22 mouse cellular contexts compared by ENCODE assay signal in genomic region chr4:57624819-57625218, GRCm38 (mm10). TPM values are rescaled to one million over a fixed set of nuclear protein-coding genes. Genes with fewer than 3 reads are reported as not detected.
DNase-seq lines count a peak whose midpoint lies in the region; ATAC-seq lines count a peak whose summit lies in the region.
"Had no signal": no experiment of that assay in that cellular context is flagged by ENCODE, and none has a peak within 500 bp of the region (broad histone marks: within the 10 kb centered on the region; RNA-seq: fewer than 3 reads in every experiment).

No protein-coding gene starts in this region.

- ATAC-seq in heart, embryonic 12.5 days (ENCODE audit: insufficient number of reproducible peaks, low FRiP score) = no peak
- no peak for ATAC-seq in heart, embryonic 16.5 days (replicated peaks; ENCODE audit: extremely low read depth, insufficient read depth, low FRiP score)
- ATAC-seq: forebrain, embryonic 14.5 days; forebrain, embryonic 16.5 days had no signal

- H3K4me1 ChIP-seq in heart, embryonic 12.5 days (replicated peaks) = peaks cover 51% of the 10 kb centered on the region
- H3K4me1 ChIP-seq in heart, embryonic 16.5 days (ENCODE audit: control insufficient read depth, insufficient read depth, low read length) = peaks cover 29% of the 10 kb centered on the region
- H3K4me1 ChIP-seq: forebrain, embryonic 10.5 days; forebrain, embryonic 12.5 days had no signal

- H3K27me3 ChIP-seq in heart, embryonic 12.5 days (replicated peaks) = no peaks in the 10 kb centered on the region
- H3K27me3 ChIP-seq in heart, embryonic 16.5 days (ENCODE audit: control insufficient read depth, insufficient read depth, low read length) = no peaks in the 10 kb centered on the region
- H3K27me3 ChIP-seq: embryonic facial prominence, embryonic 13.5 days; embryonic facial prominence, embryonic 15.5 days; forebrain, embryonic 12.5 days had no signal

- no peak overlapping the region for H3K9ac ChIP-seq in heart, embryonic 12.5 days
- no peak overlapping the region for H3K9ac ChIP-seq in heart, embryonic 16.5 days (ENCODE audit: low read length)
- H3K9ac ChIP-seq: embryonic facial prominence, embryonic 13.5 days; embryonic facial prominence, embryonic 15.5 days; forebrain, embryonic 12.5 days had no signal

- no peak overlapping the region for H3K4me2 ChIP-seq in heart, embryonic 12.5 days
- H3K4me2 ChIP-seq in heart, embryonic 16.5 days (ENCODE audit: low read depth, low read length) = no peak overlapping the region
- H3K4me2 ChIP-seq: embryonic facial prominence, embryonic 13.5 days; embryonic facial prominence, embryonic 15.5 days; forebrain, embryonic 12.5 days had no signal

- peak; percentile 52 for DNase-seq in adrenal gland, adult 2 months
- no peak for DNase-seq in adrenal gland, postnatal 25 days
- DNase-seq in heart, adult 18-20 months = no peak
- DNase-seq in heart, postnatal 14 days = no peak
- DNase-seq: cerebellum, adult 11 months; cerebellum, adult 18-20 months; cerebellum, adult 8-10 months; cerebellum, adult 9-11 months; cerebellum, postnatal 14 days; cerebellum, postnatal 36 days; embryo, embryonic 11 days had no signal

- H3K36me3 ChIP-seq in heart, embryonic 12.5 days = peaks cover 6% of the 10 kb centered on the region
- no peaks in the 10 kb centered on the region; the same call in 1 of the 2 replicates for H3K36me3 ChIP-seq in heart, embryonic 16.5 days (ENCODE audit: control insufficient read depth, insufficient read depth)
- H3K36me3 ChIP-seq: embryonic facial prominence, embryonic 15.5 days; forebrain, embryonic 10.5 days; forebrain, embryonic 12.5 days had no signal

- H3K27ac ChIP-seq in heart, embryonic 12.5 days (ENCODE audit: poor library complexity, severe bottlenecking) = 0 out of 2 replicates have a peak overlapping the region, but pooled peaks have one; percentile 20
- peak overlapping the region; percentile 11; the same call in 1 of the 2 replicates for H3K27ac ChIP-seq in heart, embryonic 16.5 days (ENCODE audit: low read length)
- H3K27ac ChIP-seq: embryonic facial prominence, embryonic 13.5 days; embryonic facial prominence, embryonic 15.5 days; forebrain, embryonic 10.5 days; forebrain, embryonic 12.5 days had no signal

- intact Hi-C loops in heart, postnatal 14 days (cut with DNase I) = no loop called here

- H3K9me3 ChIP-seq in heart, embryonic 12.5 days (replicated peaks) = no peaks in the 10 kb centered on the region
- H3K9me3 ChIP-seq in heart, embryonic 16.5 days (replicated peaks; ENCODE audit: control insufficient read depth, low read length) = no peaks in the 10 kb centered on the region
- H3K9me3 ChIP-seq: embryonic facial prominence, embryonic 13.5 days; embryonic facial prominence, embryonic 15.5 days; forebrain, embryonic 10.5 days; forebrain, embryonic 12.5 days had no signal

- no peak overlapping the region for H3K4me3 ChIP-seq in heart, embryonic 12.5 days
- H3K4me3 ChIP-seq in heart, embryonic 16.5 days (ENCODE audit: low read length) = no peak overlapping the region
- H3K4me3 ChIP-seq: embryonic facial prominence, embryonic 13.5 days; embryonic facial prominence, embryonic 15.5 days; erythroblast, embryonic 14.5 days; forebrain, embryonic 10.5 days; forebrain, embryonic 12.5 days had no signal

- 74% methylated on average over 2 of the region's 2 CpGs for WGBS in heart, embryonic 12.5 days
- WGBS in heart, embryonic 16.5 days = 72% methylated on average over 2 of the region's 2 CpGs

RNA-seq across cellular contexts. Expression of gene Pakap, which starts 56.8 kb away (rescaled TPM):
- 10 to 100 TPM; 34.9 to 68.3 TPM for total RNA-seq in adrenal gland, adult 2 months (2021)
- polyA plus RNA-seq in adrenal gland, adult 2 months (2012; rRNA removed) = 6.0 and 8.9 TPM in 2 replicates
- 67.2 and 126 TPM in 2 replicates for total RNA-seq in adrenal gland, postnatal 25 days (2021)
- 72.9 and 74.5 TPM in 2 replicates for polyA plus RNA-seq in heart, embryonic 12.5 days (2016; fragmentation: Nextera tagmentation; extraction: Ambion mirVana)
- 10 to 100 TPM; 35.7 to 40.6 TPM for total RNA-seq in heart, adult 18-20 months (2021)
- 57.5 and 60.2 TPM in 2 replicates for polyA plus RNA-seq in heart, embryonic 16.5 days (2015; fragmentation: Nextera tagmentation; extraction: Ambion mirVana)
- 10 to 100 TPM; 40.0 to 46.5 TPM for total RNA-seq in heart, postnatal 14 days (2021)
- total RNA-seq: common myeloid progenitor, adult 5-6 weeks; MEL had no signal
- polyA plus RNA-seq: erythroblast, embryonic 14.5 days had no signal
